Mouse (Mus musculus): Measurements from ENCODE around the gene Kansl1. TPM values are rescaled to one million over a fixed set of nuclear protein-coding genes. Genes with fewer than 3 reads are reported as not detected.

Kansl1 gene
- polyA plus RNA-seq, 1 experiment from 2014 or later: 29.9 TPM

- ATAC-seq (ENCODE audit: low FRiP score, low TSS enrichment): no peak
- H3K9ac ChIP-seq (ENCODE audit: low read depth, low read length): no peak overlapping the region
- no peak overlapping the region for H3K27ac ChIP-seq (ENCODE audit: low read depth, low read length)
- peaks cover 12% of the 10 kb centered on the region for H3K27me3 ChIP-seq (ENCODE audit: control insufficient read depth, insufficient read depth, low read length)
- peak overlapping the region; percentile 29; the same call in 1 of the 2 replicates for H3K4me2 ChIP-seq (replicated peaks; ENCODE audit: low read depth, low read length)
- H3K9me3 ChIP-seq (ENCODE audit: control insufficient read depth, low read length): no peaks in the 10 kb centered on the region
- no peaks in the 10 kb centered on the region for H3K4me1 ChIP-seq (ENCODE audit: control insufficient read depth, insufficient read depth, low read length)
- H3K36me3 ChIP-seq (ENCODE audit: control insufficient read depth, insufficient read depth, low read length): no peaks in the 10 kb centered on the region
- WGBS: 14% methylated on average over 23 of the region's 23 CpGs
- H3K4me3 ChIP-seq (ENCODE audit: low read length): peak overlapping the region; percentile 8; the same call in 1 of the 2 replicates
These were observed 158.3 kb downstream of the Kansl1 start for GRCm38 (mm10) chr11:104310226-104310887.

DNA sequence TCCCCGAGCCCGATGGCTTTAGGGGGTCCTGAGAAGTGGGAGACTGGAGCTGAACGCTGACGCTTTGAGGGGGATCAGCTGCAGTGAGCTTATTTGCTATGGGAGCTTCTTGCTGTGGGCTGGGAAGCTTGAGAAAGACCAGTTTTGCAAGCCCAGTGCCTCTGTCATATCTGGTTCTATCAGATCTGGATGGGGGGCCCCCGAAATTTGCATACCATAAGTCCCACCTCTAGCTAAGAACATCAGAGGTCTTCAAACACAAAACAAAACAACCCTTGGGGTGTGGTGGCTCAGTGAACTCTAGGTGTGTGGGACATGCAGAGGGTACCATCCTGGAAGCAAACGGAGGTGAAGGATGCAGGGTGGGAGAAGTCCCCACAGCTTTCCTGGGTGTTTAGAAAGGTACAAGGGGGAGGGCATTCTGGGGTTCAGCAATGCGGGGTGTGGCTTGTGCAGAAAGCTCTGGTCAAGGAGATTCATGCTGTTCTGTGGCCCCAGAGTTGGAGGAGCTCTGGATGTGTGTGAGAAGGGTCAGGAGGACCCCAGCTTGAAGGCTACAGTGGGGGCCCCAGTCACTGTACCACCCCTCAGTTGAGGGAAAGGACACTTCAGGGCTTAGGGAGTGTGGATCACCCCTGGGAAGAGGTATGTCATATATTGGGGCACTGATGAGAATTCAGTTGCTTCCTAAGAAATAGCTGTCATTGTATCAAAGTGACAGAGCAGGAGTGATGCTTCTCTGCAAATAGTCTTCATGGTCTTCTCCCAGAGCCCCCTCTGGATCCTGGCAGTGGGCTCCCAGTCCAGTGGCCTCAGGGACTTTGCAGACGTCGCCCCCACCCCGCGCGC is 159.1 kb downstream of the Kansl1 start:
- H3K27me3 ChIP-seq (ENCODE audit: control insufficient read depth, insufficient read depth, low read length): peaks cover 12% of the 10 kb centered on the region
- no peaks in the 10 kb centered on the region for H3K36me3 ChIP-seq (ENCODE audit: control insufficient read depth, insufficient read depth, low read length)
- peak overlapping the region; percentile 8; the same call in 1 of the 2 replicates for H3K4me3 ChIP-seq (ENCODE audit: low read length)
- no peaks in the 10 kb centered on the region for H3K9me3 ChIP-seq (ENCODE audit: control insufficient read depth, low read length)
- H3K27ac ChIP-seq (ENCODE audit: low read depth, low read length): no peak overlapping the region
- no peak for ATAC-seq (ENCODE audit: low FRiP score, low TSS enrichment)
- WGBS: 38% methylated on average over 12 of the region's 12 CpGs
- no peak overlapping the region for H3K9ac ChIP-seq (ENCODE audit: low read depth, low read length)
- H3K4me1 ChIP-seq (ENCODE audit: control insufficient read depth, insufficient read depth, low read length): no peaks in the 10 kb centered on the region
- peak overlapping the region; percentile 29; the same call in 1 of the 2 replicates for H3K4me2 ChIP-seq (replicated peaks; ENCODE audit: low read depth, low read length)

DNA sequence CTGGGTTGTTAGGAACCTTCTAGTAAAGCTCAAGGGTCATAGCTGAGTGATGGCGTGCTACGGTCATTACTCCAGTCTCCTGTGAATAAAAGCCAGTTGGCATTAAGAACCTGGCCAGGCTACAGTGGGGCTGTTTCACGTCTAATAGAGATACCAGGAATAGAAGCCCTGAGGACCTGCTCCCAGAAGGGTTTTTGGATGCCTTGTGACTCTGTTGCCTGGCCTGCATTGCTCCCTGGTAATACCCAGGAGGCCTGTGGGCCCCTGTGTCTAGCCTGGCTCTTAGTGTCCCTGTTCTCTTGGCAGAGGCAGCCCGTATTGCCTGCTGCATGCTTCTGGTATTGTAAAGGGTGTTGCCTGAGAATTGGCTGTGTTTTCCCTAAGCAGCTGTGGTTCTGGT is 161.5 kb downstream of the Kansl1 start:
- no peaks in the 10 kb centered on the region for H3K9me3 ChIP-seq (ENCODE audit: control insufficient read depth, low read length)
- H3K27me3 ChIP-seq (ENCODE audit: control insufficient read depth, insufficient read depth, low read length): peaks cover 12% of the 10 kb centered on the region
- H3K4me3 ChIP-seq (ENCODE audit: low read length): no peak overlapping the region
- ATAC-seq (ENCODE audit: low FRiP score, low TSS enrichment): no peak
- H3K4me2 ChIP-seq (replicated peaks; ENCODE audit: low read depth, low read length): no peak overlapping the region
- WGBS: 75% methylated on average over 4 of the region's 4 CpGs
- H3K27ac ChIP-seq (ENCODE audit: low read depth, low read length): no peak overlapping the region
- H3K9ac ChIP-seq (ENCODE audit: low read depth, low read length): no peak overlapping the region
- H3K4me1 ChIP-seq (ENCODE audit: control insufficient read depth, insufficient read depth, low read length): no peaks in the 10 kb centered on the region
- no peaks in the 10 kb centered on the region for H3K36me3 ChIP-seq (ENCODE audit: control insufficient read depth, insufficient read depth, low read length)

DNA sequence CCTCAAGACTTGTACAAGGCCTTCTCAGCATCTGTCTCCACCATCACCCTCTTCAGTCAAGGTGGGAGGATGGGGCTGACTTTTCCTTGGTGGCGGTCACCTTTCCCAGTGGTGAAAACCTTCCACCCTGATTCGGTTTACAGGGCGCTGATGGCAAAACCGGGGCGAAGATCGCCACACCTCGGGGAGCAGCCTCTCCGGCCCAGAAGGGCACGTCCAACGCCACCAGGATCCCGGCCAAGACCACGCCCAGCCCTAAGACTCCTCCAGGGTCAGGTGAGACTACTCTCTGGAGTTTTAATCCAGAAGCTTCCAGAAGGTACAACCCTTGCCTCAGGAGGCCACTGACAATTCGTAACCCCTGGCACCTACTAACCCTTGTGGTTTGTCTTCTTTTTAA is 162.2 kb downstream of the Kansl1 start:
- no peaks in the 10 kb centered on the region for H3K4me1 ChIP-seq (ENCODE audit: control insufficient read depth, insufficient read depth, low read length)
- peaks cover 12% of the 10 kb centered on the region for H3K27me3 ChIP-seq (ENCODE audit: control insufficient read depth, insufficient read depth, low read length)
- WGBS: 87% methylated on average over 13 of the region's 13 CpGs
- H3K9me3 ChIP-seq (ENCODE audit: control insufficient read depth, low read length): no peaks in the 10 kb centered on the region
- H3K4me3 ChIP-seq (ENCODE audit: low read length): no peak overlapping the region
- H3K27ac ChIP-seq (ENCODE audit: low read depth, low read length): no peak overlapping the region
- H3K9ac ChIP-seq (ENCODE audit: low read depth, low read length): no peak overlapping the region
- no peaks in the 10 kb centered on the region for H3K36me3 ChIP-seq (ENCODE audit: control insufficient read depth, insufficient read depth, low read length)
- no peak for ATAC-seq (ENCODE audit: low FRiP score, low TSS enrichment)
- no peak overlapping the region for H3K4me2 ChIP-seq (replicated peaks; ENCODE audit: low read depth, low read length)

DNA sequence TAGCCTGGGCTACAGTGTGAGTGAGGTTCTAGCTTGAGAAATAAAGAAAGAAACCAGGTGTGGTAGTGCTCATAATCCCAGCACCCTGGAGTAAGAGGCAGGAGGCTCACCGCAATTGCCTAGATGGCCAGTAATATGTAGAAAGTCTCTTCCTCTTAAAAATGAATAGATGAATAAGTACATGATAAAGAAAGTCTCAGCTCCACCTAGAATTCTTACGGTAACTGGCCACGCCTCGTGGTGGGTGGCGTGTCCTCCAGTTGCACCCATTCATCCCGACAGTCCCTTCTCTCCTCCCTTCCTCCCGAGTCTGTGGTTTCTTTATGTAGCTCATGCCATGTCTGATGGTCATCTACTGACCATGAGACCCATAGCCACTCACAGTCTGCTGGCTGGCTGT is 162.9 kb downstream of the Kansl1 start:
- WGBS: 89% methylated on average over 7 of the region's 7 CpGs
- Histone ChIP-seq H3K9ac (ENCODE audit: low read depth, low read length) (no peak overlapping the region), H3K4me3 (ENCODE audit: low read length) (no peak overlapping the region), H3K36me3 (ENCODE audit: control insufficient read depth, insufficient read depth, low read length) (no peaks in the 10 kb centered on the region), H3K9me3 (ENCODE audit: control insufficient read depth, low read length) (no peaks in the 10 kb centered on the region), H3K27me3 (ENCODE audit: control insufficient read depth, insufficient read depth, low read length) (peaks cover 11% of the 10 kb centered on the region), H3K27ac (ENCODE audit: low read depth, low read length) (no peak overlapping the region), H3K4me1 (ENCODE audit: control insufficient read depth, insufficient read depth, low read length) (no peaks in the 10 kb centered on the region), H3K4me2 (replicated peaks; ENCODE audit: low read depth, low read length) (no peak overlapping the region)
- no peak for ATAC-seq (ENCODE audit: low FRiP score, low TSS enrichment)

DNA sequence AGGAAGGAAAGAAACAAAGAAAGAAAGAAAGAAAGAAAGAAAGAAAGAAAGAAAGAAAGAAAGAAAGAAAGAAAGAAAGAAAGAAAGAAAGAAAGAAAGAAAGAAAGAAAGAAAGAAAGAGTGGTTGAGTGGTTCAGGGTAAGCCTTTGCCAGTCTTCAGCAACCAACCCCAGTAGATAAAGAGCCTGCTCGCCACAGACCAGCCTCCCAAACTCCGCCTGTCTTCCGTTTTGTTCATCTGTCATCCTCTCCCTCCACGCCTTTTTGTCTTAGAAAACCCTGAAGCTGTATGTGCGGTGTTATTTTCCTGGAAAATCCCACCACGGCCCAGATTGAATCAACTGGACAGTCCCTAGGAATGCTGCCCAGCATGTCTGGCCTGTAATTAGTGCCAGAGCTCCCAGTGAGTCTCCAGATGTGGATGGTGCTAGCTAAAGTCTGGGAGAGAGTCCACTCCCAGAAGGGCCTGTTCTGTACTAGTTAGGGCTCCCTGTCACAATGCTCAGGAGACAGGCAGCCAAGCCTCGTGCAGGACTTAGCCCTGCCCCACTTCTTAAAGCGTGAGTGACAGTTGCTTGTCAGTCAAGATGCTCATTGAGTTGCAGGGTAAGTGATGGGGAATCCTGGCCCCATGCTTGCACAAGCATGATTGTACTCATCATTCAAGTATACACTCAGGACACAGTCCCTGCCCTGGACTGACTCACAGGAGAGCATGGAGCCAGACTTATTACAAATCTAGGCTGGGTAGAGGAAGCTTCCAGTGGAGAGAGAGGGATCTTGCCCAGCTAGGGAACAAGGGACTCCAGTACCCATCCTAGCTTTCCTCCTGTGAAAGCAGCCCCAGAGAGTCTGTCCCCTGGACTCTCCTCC is 165.3 kb downstream of the Kansl1 start:
- Histone ChIP-seq H3K36me3 (ENCODE audit: control insufficient read depth, insufficient read depth, low read length) (no peaks in the 10 kb centered on the region), H3K4me3 (ENCODE audit: low read length) (no peak overlapping the region), H3K27me3 (ENCODE audit: control insufficient read depth, insufficient read depth, low read length) (no peaks in the 10 kb centered on the region), H3K27ac (ENCODE audit: low read depth, low read length) (no peak overlapping the region), H3K4me1 (ENCODE audit: control insufficient read depth, insufficient read depth, low read length) (no peaks in the 10 kb centered on the region), H3K4me2 (replicated peaks; ENCODE audit: low read depth, low read length) (no peak overlapping the region), H3K9ac (ENCODE audit: low read depth, low read length) (no peak overlapping the region), H3K9me3 (ENCODE audit: control insufficient read depth, low read length) (no peaks in the 10 kb centered on the region)
- 80% methylated on average over 8 of the region's 8 CpGs for WGBS
- ATAC-seq (ENCODE audit: low FRiP score, low TSS enrichment): no peak

DNA sequence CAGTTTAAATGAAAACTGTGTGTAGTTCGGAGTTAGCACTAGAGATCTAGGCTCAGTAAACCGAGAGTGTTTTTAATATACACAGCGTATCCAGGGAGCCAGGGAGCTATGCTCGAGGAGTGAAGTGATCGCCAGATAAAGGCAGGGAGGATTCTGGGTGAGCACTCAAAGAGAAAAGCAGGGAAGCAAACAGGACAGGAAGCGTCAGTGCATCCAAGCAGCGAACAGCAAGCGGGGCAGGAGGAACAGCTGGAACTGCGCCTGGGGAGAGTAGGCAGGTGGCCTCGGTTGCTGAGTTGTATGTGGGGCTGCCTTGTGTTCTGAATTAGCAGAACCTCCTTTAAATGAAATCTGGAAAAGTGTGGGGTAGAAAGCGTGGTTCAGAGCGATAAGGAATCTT is 166.0 kb downstream of the Kansl1 start:
- H3K9me3 ChIP-seq (ENCODE audit: control insufficient read depth, low read length): no peaks in the 10 kb centered on the region
- WGBS: 54% methylated on average over 12 of the region's 12 CpGs
- no peaks in the 10 kb centered on the region for H3K36me3 ChIP-seq (ENCODE audit: control insufficient read depth, insufficient read depth, low read length)
- no peak overlapping the region for H3K27ac ChIP-seq (ENCODE audit: low read depth, low read length)
- no peak overlapping the region for H3K9ac ChIP-seq (ENCODE audit: low read depth, low read length)
- no peak for ATAC-seq (ENCODE audit: low FRiP score, low TSS enrichment)
- H3K4me1 ChIP-seq (ENCODE audit: control insufficient read depth, insufficient read depth, low read length): no peaks in the 10 kb centered on the region
- no peak overlapping the region for H3K4me2 ChIP-seq (replicated peaks; ENCODE audit: low read depth, low read length)
- H3K4me3 ChIP-seq (ENCODE audit: low read length): no peak overlapping the region
- H3K27me3 ChIP-seq (ENCODE audit: control insufficient read depth, insufficient read depth, low read length): no peaks in the 10 kb centered on the region

GRCm38 (mm10) chr11:104297671-104298070 is 171.0 kb downstream of the Kansl1 start:
- Histone ChIP-seq H3K4me2 (replicated peaks; ENCODE audit: low read depth, low read length) (no peak overlapping the region), H3K4me1 (ENCODE audit: control insufficient read depth, insufficient read depth, low read length) (peaks cover 10% of the 10 kb centered on the region; the same call in 1 of the 2 replicates), H3K36me3 (ENCODE audit: control insufficient read depth, insufficient read depth, low read length) (no peaks in the 10 kb centered on the region), H3K27ac (ENCODE audit: low read depth, low read length) (no peak overlapping the region), H3K9ac (ENCODE audit: low read depth, low read length) (no peak overlapping the region), H3K9me3 (ENCODE audit: control insufficient read depth, low read length) (no peaks in the 10 kb centered on the region), H3K4me3 (ENCODE audit: low read length) (no peak overlapping the region), H3K27me3 (ENCODE audit: control insufficient read depth, insufficient read depth, low read length) (no peaks in the 10 kb centered on the region)
- WGBS: 82% methylated on average over 3 of the region's 3 CpGs
- no peak for ATAC-seq (ENCODE audit: low FRiP score, low TSS enrichment)

Data from kidney, embryonic 14.5 days (tissue).